Mouse (Mus musculus) mouse embryonic stem cell (cell line): Measurements from ENCODE around the gene Macrod2.

Experiments
- in situ Hi-C, 2 experiments: fragments of 300-500 bp; cut with MboI; formaldehyde crosslinking; loops; 1 replicate in 1 of 2; 3 replicates in 1 of 2; pipeline ENCODE4 v1.14.3; 2019 to 2020; ENCODE audit warnings: low sequenced_read_pairs in 2 of 2, low pct_unique_long_range_greater_than_20kb in 1 of 2, mixed read lengths in 1 of 2; ENCODE audit not compliant: unreplicated experiment in 1 of 2

Macrod2 gene

GRCm38 (mm10) chr2:140763076-140763891 is 368.2 kb downstream of the Macrod2 start:
- in situ Hi-C loops: no loop called here

GRCm38 (mm10) chr2:140769473-140769872 is 374.4 kb downstream of the Macrod2 start:
- in situ Hi-C loops: no loop called here

- in situ Hi-C loops: no loop called here
Measured at GRCm38 (mm10) chr2:140772825-140773224, 377.7 kb downstream of the Macrod2 start.

GRCm38 (mm10) chr2:140773456-140773855 is 378.3 kb downstream of the Macrod2 start:
- in situ Hi-C loops: no loop called here

GRCm38 (mm10) chr2:140774808-140775370 is 379.8 kb downstream of the Macrod2 start:
- in situ Hi-C loops: no loop called here

- in situ Hi-C loops: no loop called here
Measured at GRCm38 (mm10) chr2:140775448-140776101, 380.5 kb downstream of the Macrod2 start.

- in situ Hi-C loops: no loop called here
Measured at GRCm38 (mm10) chr2:140778212-140778611, 383.1 kb downstream of the Macrod2 start.

- in situ Hi-C loops: no loop called here
Measured at GRCm38 (mm10) chr2:140783041-140783440, 387.9 kb downstream of the Macrod2 start.

GRCm38 (mm10) chr2:140784626-140785025 is 389.5 kb downstream of the Macrod2 start:
- in situ Hi-C loops: no loop called here

GRCm38 (mm10) chr2:140790363-140790762 is 395.3 kb downstream of the Macrod2 start:
- in situ Hi-C loops: no loop called here

GRCm38 (mm10) chr2:140793886-140794608 is 398.9 kb downstream of the Macrod2 start:
- in situ Hi-C loops: no loop called here

GRCm38 (mm10) chr2:140811693-140812092 is 416.6 kb downstream of the Macrod2 start:
- in situ Hi-C loops: no loop called here

- in situ Hi-C loops: no loop called here
Measured at GRCm38 (mm10) chr2:140819391-140820120, 424.4 kb downstream of the Macrod2 start.

GRCm38 (mm10) chr2:140822378-140822777 is 427.3 kb downstream of the Macrod2 start:
- in situ Hi-C loops: no loop called here

- in situ Hi-C loops: no loop called here
Measured at GRCm38 (mm10) chr2:140826241-140826640, 431.1 kb downstream of the Macrod2 start.

GRCm38 (mm10) chr2:140828859-140829258 is 433.8 kb downstream of the Macrod2 start:
- in situ Hi-C loops: no loop called here

- in situ Hi-C loops: no loop called here
Measured at GRCm38 (mm10) chr2:140830086-140830485, 435.0 kb downstream of the Macrod2 start.

GRCm38 (mm10) chr2:140839371-140839770 is 444.3 kb downstream of the Macrod2 start:
- in situ Hi-C loops: no loop called here
